Mouse (Mus musculus) intestine, embryonic 16.5 days (tissue): ENCODE results near the gene Rag1. TPM values are rescaled to one million over a fixed set of nuclear protein-coding genes. Genes with fewer than 3 reads are reported as not detected.

Source experiments
- ATAC-seq: fragments of 200-750 bp; cut with Nextera tagmentation; 2 replicates; pipeline ENCODE4 v1.8.0; 2017; ENCODE audit warnings: moderate TSS enrichment, moderate library complexity
- H3K27ac ChIP-seq: fragments of 300-500 bp; sonication (generic); 2 replicates; pipeline ENCODE4 v1.5.1; 2014; ENCODE audit warnings: mild to moderate bottlenecking, low read length
- H3K27me3 ChIP-seq: fragments of 300-500 bp; sonication (generic); replicated peaks from 2 replicates; pipeline ENCODE4 v1.6.1; 2014; ENCODE audit warnings: low read length, control low read depth, mixed read lengths; ENCODE audit not compliant: control insufficient read depth, insufficient read depth
- H3K36me3 ChIP-seq: fragments of 300-500 bp; sonication (generic); 2 replicates; pipeline ENCODE4 v1.6.1; 2014; ENCODE audit warnings: low read length, control low read depth; ENCODE audit not compliant: control insufficient read depth, insufficient read depth
- H3K4me1 ChIP-seq: fragments of 300-500 bp; sonication (generic); 2 replicates; pipeline ENCODE4 v1.6.1; 2014; ENCODE audit warnings: low read length, control low read depth, mixed read lengths; ENCODE audit not compliant: control insufficient read depth, insufficient read depth
- H3K4me2 ChIP-seq: fragments of 300-500 bp; sonication (generic); 2 replicates; pipeline ENCODE4 v1.6.1; 2014; ENCODE audit warnings: low read depth, low read length, control low read depth
- H3K4me3 ChIP-seq: fragments of 300-500 bp; sonication (generic); 2 replicates; pipeline ENCODE4 v1.5.1; 2014; ENCODE audit warnings: mild to moderate bottlenecking, low read length
- H3K9ac ChIP-seq: fragments of 300-500 bp; sonication (generic); 2 replicates; pipeline ENCODE4 v1.6.1; 2014; ENCODE audit warnings: low read depth, low read length
- H3K9me3 ChIP-seq: fragments of 300-500 bp; sonication (generic); 2 replicates; pipeline ENCODE4 v1.6.1; 2016; ENCODE audit warnings: low read length, control low read depth; ENCODE audit not compliant: control insufficient read depth
- WGBS: fragments of 180-500 bp; shearing (Covaris S2); extraction: QIAGEN DNeasy Blood & Tissue Kit; methylation state at CpG from one replicate; pipeline ENCODE4 v1.1.7; 2014; 5-methylcytosine and 5-hydroxymethylcytosine counted together
- polyA plus RNA-seq: library from polyadenylated mRNA; unstranded; fragments of >200 nt; fragmentation: Nextera tagmentation; extraction: Ambion mirVana; gene quantifications from 2 replicates; pipeline ENCODE4 v1.2.1, GENCODE M21; 2015

Rag1 gene
- polyA plus RNA-seq, 1 experiment from 2014 or later: 0.01 TPM

- no peaks in the 10 kb centered on the region for H3K36me3 ChIP-seq
- H3K9ac ChIP-seq: no peak overlapping the region
- H3K4me3 ChIP-seq: no peak overlapping the region
- no peaks in the 10 kb centered on the region for H3K27me3 ChIP-seq
- no peak overlapping the region for H3K4me2 ChIP-seq
- WGBS: 76% methylated on average over 13 of the region's 13 CpGs
- no peaks in the 10 kb centered on the region for H3K4me1 ChIP-seq
- no peak overlapping the region for H3K27ac ChIP-seq
- H3K9me3 ChIP-seq: no peaks in the 10 kb centered on the region
- no peak for ATAC-seq
Measured at GRCm38 (mm10) chr2:101598190-101599181, 50.8 kb downstream of the Rag1 start.

GRCm38 (mm10) chr2:101597186-101597585 lies 52.1 kb downstream of the Rag1 start:
- Histone ChIP-seq H3K9me3 (no peaks in the 10 kb centered on the region), H3K27ac (no peak overlapping the region), H3K4me3 (no peak overlapping the region), H3K36me3 (no peaks in the 10 kb centered on the region), H3K4me1 (peaks cover 4% of the 10 kb centered on the region; the same call in 1 of the 2 replicates), H3K9ac (no peak overlapping the region), H3K27me3 (no peaks in the 10 kb centered on the region), H3K4me2 (no peak overlapping the region)
- no peak for ATAC-seq

- WGBS: 91% methylated on average over 5 of the region's 5 CpGs
- H3K36me3 ChIP-seq: no peaks in the 10 kb centered on the region
Measured at GRCm38 (mm10) chr2:101594681-101595080, 54.6 kb downstream of the Rag1 start.

GRCm38 (mm10) chr2:101592886-101593285 lies 56.4 kb downstream of the Rag1 start:
- Histone ChIP-seq H3K4me2 (no peak overlapping the region), H3K4me1 (peaks cover 4% of the 10 kb centered on the region; the same call in 1 of the 2 replicates), H3K27ac (no peak overlapping the region), H3K9me3 (no peaks in the 10 kb centered on the region), H3K27me3 (no peaks in the 10 kb centered on the region), H3K4me3 (no peak overlapping the region), H3K9ac (no peak overlapping the region), H3K36me3 (no peaks in the 10 kb centered on the region)
- 64% methylated on average over 8 of the region's 8 CpGs for WGBS
- ATAC-seq: no peak

More at GRCm38 (mm10) chr2:101594681-101595080, 54.6 kb downstream of the Rag1 start:
- Histone ChIP-seq H3K9me3 (no peaks in the 10 kb centered on the region), H3K4me2 (no peak overlapping the region), H3K4me3 (no peak overlapping the region), H3K4me1 (peaks cover 4% of the 10 kb centered on the region; the same call in 1 of the 2 replicates), H3K9ac (no peak overlapping the region), H3K27ac (no peak overlapping the region), H3K27me3 (no peaks in the 10 kb centered on the region)
- ATAC-seq: no peak

GRCm38 (mm10) chr2:101592023-101592841 lies 57.1 kb downstream of the Rag1 start:
- H3K4me1 ChIP-seq: peaks cover 4% of the 10 kb centered on the region; the same call in 1 of the 2 replicates
- H3K4me2 ChIP-seq: no peak overlapping the region
- H3K4me3 ChIP-seq: no peak overlapping the region
- H3K36me3 ChIP-seq: no peaks in the 10 kb centered on the region
- WGBS: 33% methylated on average over 10 of the region's 10 CpGs
- no peaks in the 10 kb centered on the region for H3K9me3 ChIP-seq
- H3K27ac ChIP-seq: no peak overlapping the region
- no peaks in the 10 kb centered on the region for H3K27me3 ChIP-seq
- no peak overlapping the region for H3K9ac ChIP-seq
- no peak for ATAC-seq

GRCm38 (mm10) chr2:101591356-101591755 lies 57.9 kb downstream of the Rag1 start:
- Histone ChIP-seq H3K27ac (no peak overlapping the region), H3K36me3 (no peaks in the 10 kb centered on the region), H3K9ac (no peak overlapping the region), H3K27me3 (no peaks in the 10 kb centered on the region), H3K4me2 (no peak overlapping the region), H3K4me1 (peaks cover 4% of the 10 kb centered on the region; the same call in 1 of the 2 replicates), H3K4me3 (no peak overlapping the region), H3K9me3 (no peaks in the 10 kb centered on the region)
- 66% methylated on average over 8 of the region's 8 CpGs for WGBS
- ATAC-seq: no peak

Other genes with a start within 250 kb of the Rag1 start
- gene Rag2, start 24.8 kb downstream of the Rag1 start, polyA plus RNA-seq: 0.04 and 0.06 TPM in 2 replicates
- gene B230118H07Rik, start within 50 bp of the Rag1 start, polyA plus RNA-seq: 46.4 and 49.2 TPM in 2 replicates
- 7.1 and 7.3 TPM in 2 replicates for gene Traf6, start 28.9 kb upstream of the Rag1 start, polyA plus RNA-seq
- 23.9 and 31.0 TPM in 2 replicates for gene Prr5l, start 233.5 kb upstream of the Rag1 start, polyA plus RNA-seq
- 79.1 and 82.8 TPM in 2 replicates for gene Commd9, start 236.7 kb upstream of the Rag1 start, polyA plus RNA-seq